Mouse (Mus musculus) liver, postnatal 0 days (tissue): ENCODE measurements at regions not wholly inside any gene's neighbourhood (a gene's known extent, or its start where the extent isn't known, plus 50 kb on each side); places are given as distances from the start of the nearest gene placed in this dataset.

ENCODE experiments used
- CTCF ChIP-seq: sonication (generic); IDR thresholded peaks from 2 replicates; pipeline ENCODE4 v1.5.1; 2016; ENCODE audit warnings: antibody characterized with exemption, low read depth
- EP300 ChIP-seq: IDR thresholded peaks from 2 replicates; pipeline ENCODE4 v1.6.1; 2016; ENCODE audit warnings: antibody characterized with exemption, low read depth, mild to moderate bottlenecking

DNA sequence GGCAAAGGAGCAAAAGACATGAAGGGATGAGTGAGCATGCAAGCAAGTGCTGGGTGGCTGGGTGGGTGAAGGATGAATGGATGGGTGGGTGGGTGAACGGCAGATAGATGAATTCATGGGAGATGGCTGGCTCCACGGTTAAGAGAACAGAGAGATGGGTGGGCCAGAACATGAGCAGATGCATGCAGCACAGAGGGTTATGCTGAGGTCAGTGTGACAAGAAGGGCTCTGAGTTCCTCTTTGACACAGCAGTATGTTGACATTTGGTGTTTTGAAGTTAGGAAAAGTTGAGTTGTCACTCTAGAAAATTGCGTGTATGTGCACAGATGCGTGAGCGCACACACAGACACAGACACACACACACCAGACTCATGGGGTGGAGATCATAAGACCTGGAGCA is 83.2 kb upstream of the Tmem189 start:
- TF ChIP-seq CTCF = no peak
- TF ChIP-seq EP300 = 0 out of 2 replicates have a peak, but pooled peaks have one; percentile 37
